Mouse (Mus musculus): ENCODE results near the gene Arf1.

- TF ChIP-seq POLR2AphosphoS5 (IDR thresholded peaks at IDR 0.05; ENCODE audit: borderline replicate concordance, low read depth, low read length), result no peak
- no peak for TF ChIP-seq CTCF (IDR thresholded peaks at IDR 0.05 in 2 of 3, conservative IDR thresholded peaks at IDR 0.05 in 1 of 3; ENCODE audit: control insufficient read depth in 1 of 3, insufficient read depth in 1 of 3, low read depth in 2 of 3, low read length in 3 of 3, poor library complexity in 1 of 3, severe bottlenecking in 1 of 3)
- no peak for TF ChIP-seq POLR2A (IDR thresholded peaks at IDR 0.05; ENCODE audit: control insufficient read depth in 1 of 2, insufficient read depth in 1 of 2, low read depth in 1 of 2, low read length in 2 of 2, poor library complexity in 1 of 2)
- TF ChIP-seq RAD21 (IDR thresholded peaks at IDR 0.05; ENCODE audit: low read depth, low read length), result no peak
- TF ChIP-seq GATA1 (IDR thresholded peaks at IDR 0.05; ENCODE audit: low read depth, low read length), result no peak
- TF ChIP-seq CHD1 (IDR thresholded peaks at IDR 0.05; ENCODE audit: low read depth, low read length), result no peak
- no peak for TF ChIP-seq MYB (IDR thresholded peaks at IDR 0.05; ENCODE audit: low read depth, low read length)
- TF ChIP-seq NRF1 (IDR thresholded peaks at IDR 0.05; ENCODE audit: insufficient read depth, low read depth, low read length, poor library complexity, severe bottlenecking), result no peak
- TF ChIP-seq EP300 (IDR thresholded peaks at IDR 0.05; ENCODE audit: low read depth in 1 of 2, low read length in 2 of 2), result no peak
- TF ChIP-seq TCF12 (IDR thresholded peaks at IDR 0.05; ENCODE audit: low read depth, low read length), result no peak
- no peak for TF ChIP-seq CHD2 (IDR thresholded peaks at IDR 0.05; ENCODE audit: low read length)
- no peak for TF ChIP-seq BHLHE40 (IDR thresholded peaks at IDR 0.05; ENCODE audit: borderline replicate concordance, low read depth, low read length)
- no peak for TF ChIP-seq ETS1 (IDR thresholded peaks at IDR 0.05; ENCODE audit: low read depth, low read length)
Measured at GRCm38 (mm10) chr11:59221604-59222003, 6.5 kb downstream of the Arf1 start.

Measured in MEL (cell line).